Mouse (Mus musculus): ENCODE measurements around the gene Akap9. TPM values are rescaled to one million over a fixed set of nuclear protein-coding genes. Genes with fewer than 3 reads are reported as not detected.
"Not testable (repeated sequence)": the region's sequence is repeated elsewhere in the genome, so short reads cannot be mapped to it uniquely, and the experiment has no call there.

The Akap9 gene
- polyA plus RNA-seq, 1 experiment from 2014 or later, result 296 TPM

GRCm38 (mm10) chr5:3935266-3935665 lies 7.4 kb downstream of the Akap9 start:
- Histone ChIP-seq H3K9me3 (no peaks in the 10 kb centered on the region), H3K4me1 (peaks cover 13% of the 10 kb centered on the region), H3K36me3 (peaks cover 19% of the 10 kb centered on the region), H3K27ac (replicated peaks) (no peak overlapping the region), H3K27me3 (no peaks in the 10 kb centered on the region), H3K4me2 (replicated peaks) (no peak overlapping the region), H3K4me3 (no peak overlapping the region), H3K9ac (replicated peaks) (no peak overlapping the region)
- no peak for ATAC-seq (ENCODE audit: low FRiP score, low read depth)
- WGBS, result 97% methylated on average over 5 of the region's 5 CpGs

- 89% methylated on average over 8 of the region's 8 CpGs for WGBS
Measured at GRCm38 (mm10) chr5:3935778-3936554, 8.1 kb downstream of the Akap9 start.

GRCm38 (mm10) chr5:3938905-3939304 lies 11.1 kb downstream of the Akap9 start:
- no peaks in the 10 kb centered on the region for H3K27me3 ChIP-seq
- ATAC-seq (ENCODE audit: low FRiP score, low read depth), result no peak
- WGBS, result 94% methylated on average over 3 of the region's 3 CpGs

More at GRCm38 (mm10) chr5:3935778-3936554, 8.1 kb downstream of the Akap9 start:
- ATAC-seq (ENCODE audit: low FRiP score, low read depth), result no peak
- no peak overlapping the region for H3K4me3 ChIP-seq
- H3K36me3 ChIP-seq, result peaks cover 21% of the 10 kb centered on the region
- peaks cover 6% of the 10 kb centered on the region; the same call in 1 of the 2 replicates for H3K4me1 ChIP-seq
- H3K27me3 ChIP-seq, result no peaks in the 10 kb centered on the region
- H3K4me2 ChIP-seq (replicated peaks), result no peak overlapping the region
- H3K9ac ChIP-seq (replicated peaks), result no peak overlapping the region
- no peaks in the 10 kb centered on the region for H3K9me3 ChIP-seq
- no peak overlapping the region for H3K27ac ChIP-seq (replicated peaks)

GRCm38 (mm10) chr5:3939335-3939734 lies 11.5 kb downstream of the Akap9 start:
- WGBS, result 94% methylated on average over 5 of the region's 5 CpGs
- H3K27ac ChIP-seq (replicated peaks), result no peak overlapping the region
- ATAC-seq (ENCODE audit: low FRiP score, low read depth), result no peak

More at GRCm38 (mm10) chr5:3938905-3939304, 11.1 kb downstream of the Akap9 start:
- Histone ChIP-seq H3K4me1 (no peaks in the 10 kb centered on the region), H3K9ac (replicated peaks) (no peak overlapping the region), H3K27ac (replicated peaks) (no peak overlapping the region), H3K4me3 (no peak overlapping the region), H3K9me3 (no peaks in the 10 kb centered on the region), H3K4me2 (replicated peaks) (no peak overlapping the region), H3K36me3 (peaks cover 24% of the 10 kb centered on the region; the same call in 1 of the 2 replicates)

GRCm38 (mm10) chr5:3941240-3941639 lies 13.4 kb downstream of the Akap9 start:
- 91% methylated on average over 2 of the region's 2 CpGs for WGBS
- H3K4me2 ChIP-seq (replicated peaks), result no peak overlapping the region
- no peaks in the 10 kb centered on the region for H3K27me3 ChIP-seq
- peaks cover 24% of the 10 kb centered on the region; the same call in 1 of the 2 replicates for H3K36me3 ChIP-seq
- H3K27ac ChIP-seq (replicated peaks), result no peak overlapping the region
- H3K9me3 ChIP-seq, result no peaks in the 10 kb centered on the region
- no peaks in the 10 kb centered on the region for H3K4me1 ChIP-seq
- no peak overlapping the region for H3K4me3 ChIP-seq
- no peak overlapping the region for H3K9ac ChIP-seq (replicated peaks)
- no peak for ATAC-seq (ENCODE audit: low FRiP score, low read depth)

More at GRCm38 (mm10) chr5:3939335-3939734, 11.5 kb downstream of the Akap9 start:
- no peak overlapping the region for H3K4me2 ChIP-seq (replicated peaks)
- no peaks in the 10 kb centered on the region for H3K9me3 ChIP-seq
- no peaks in the 10 kb centered on the region for H3K4me1 ChIP-seq
- peaks cover 24% of the 10 kb centered on the region; the same call in 1 of the 2 replicates for H3K36me3 ChIP-seq
- H3K27me3 ChIP-seq, result no peaks in the 10 kb centered on the region
- H3K4me3 ChIP-seq, result no peak overlapping the region
- H3K9ac ChIP-seq (replicated peaks), result no peak overlapping the region

- H3K27me3 ChIP-seq; H3K9ac ChIP-seq (replicated peaks); H3K4me2 ChIP-seq (replicated peaks); ATAC-seq (ENCODE audit: low FRiP score, low read depth); H3K27ac ChIP-seq (replicated peaks); H3K9me3 ChIP-seq; H3K4me1 ChIP-seq; H3K4me3 ChIP-seq: not testable (repeated sequence)
- 60% methylated on average over 4 of the region's 4 CpGs for WGBS
- peaks cover 24% of the 10 kb centered on the region; the same call in 1 of the 2 replicates for H3K36me3 ChIP-seq
Measured at GRCm38 (mm10) chr5:3943169-3943568, 15.3 kb downstream of the Akap9 start.

GRCm38 (mm10) chr5:3952498-3952897 lies 24.6 kb downstream of the Akap9 start:
- Histone ChIP-seq H3K27ac (replicated peaks) (no peak overlapping the region), H3K4me1 (no peaks in the 10 kb centered on the region), H3K27me3 (no peaks in the 10 kb centered on the region), H3K36me3 (peaks cover 75% of the 10 kb centered on the region), H3K9ac (replicated peaks) (no peak overlapping the region), H3K4me2 (replicated peaks) (no peak overlapping the region), H3K4me3 (no peak overlapping the region), H3K9me3 (no peaks in the 10 kb centered on the region)
- ATAC-seq (ENCODE audit: low FRiP score, low read depth), result no peak
- WGBS, result 93% methylated on average over 6 of the region's 6 CpGs

- H3K27me3 ChIP-seq, result no peaks in the 10 kb centered on the region
- ATAC-seq (ENCODE audit: low FRiP score, low read depth), result no peak
- H3K4me2 ChIP-seq (replicated peaks), result no peak overlapping the region
- no peak overlapping the region for H3K4me3 ChIP-seq
- no peak overlapping the region for H3K27ac ChIP-seq (replicated peaks)
- peaks cover 80% of the 10 kb centered on the region for H3K36me3 ChIP-seq
- H3K4me1 ChIP-seq, result no peaks in the 10 kb centered on the region
- H3K9ac ChIP-seq (replicated peaks), result no peak overlapping the region
- no peaks in the 10 kb centered on the region for H3K9me3 ChIP-seq
- 86% methylated on average over 1 of the region's 1 CpGs for WGBS
Measured at GRCm38 (mm10) chr5:3954541-3954940, 26.7 kb downstream of the Akap9 start.

GRCm38 (mm10) chr5:3961286-3961685 lies 33.4 kb downstream of the Akap9 start:
- 96% methylated on average over 7 of the region's 7 CpGs for WGBS
- Histone ChIP-seq H3K4me3 (no peak overlapping the region), H3K4me2 (replicated peaks) (no peak overlapping the region), H3K36me3 (peaks cover 67% of the 10 kb centered on the region), H3K9ac (replicated peaks) (no peak overlapping the region), H3K4me1 (no peaks in the 10 kb centered on the region), H3K9me3 (no peaks in the 10 kb centered on the region), H3K27me3 (no peaks in the 10 kb centered on the region), H3K27ac (replicated peaks) (no peak overlapping the region)
- ATAC-seq (ENCODE audit: low FRiP score, low read depth), result no peak

GRCm38 (mm10) chr5:3968415-3968814 lies 40.6 kb downstream of the Akap9 start:
- H3K27ac ChIP-seq (replicated peaks), result no peak overlapping the region

GRCm38 (mm10) chr5:3969114-3969513 lies 41.3 kb downstream of the Akap9 start:
- Histone ChIP-seq H3K4me1 (no peaks in the 10 kb centered on the region), H3K4me3 (no peak overlapping the region), H3K9me3 (no peaks in the 10 kb centered on the region), H3K27me3 (no peaks in the 10 kb centered on the region), H3K9ac (replicated peaks) (no peak overlapping the region), H3K27ac (replicated peaks) (no peak overlapping the region), H3K36me3 (peaks cover 58% of the 10 kb centered on the region), H3K4me2 (replicated peaks) (no peak overlapping the region)
- no peak for ATAC-seq (ENCODE audit: low FRiP score, low read depth)
- 97% methylated on average over 6 of the region's 6 CpGs for WGBS

More at GRCm38 (mm10) chr5:3968415-3968814, 40.6 kb downstream of the Akap9 start:
- no peaks in the 10 kb centered on the region for H3K4me1 ChIP-seq
- no peak for ATAC-seq (ENCODE audit: low FRiP score, low read depth)
- 94% methylated on average over 9 of the region's 9 CpGs for WGBS
- H3K27me3 ChIP-seq, result no peaks in the 10 kb centered on the region
- H3K36me3 ChIP-seq, result peaks cover 54% of the 10 kb centered on the region
- no peak overlapping the region for H3K4me2 ChIP-seq (replicated peaks)
- H3K9me3 ChIP-seq, result no peaks in the 10 kb centered on the region
- no peak overlapping the region for H3K4me3 ChIP-seq
- H3K9ac ChIP-seq (replicated peaks), result no peak overlapping the region

- H3K9me3 ChIP-seq, result no peaks in the 10 kb centered on the region
- no peaks in the 10 kb centered on the region for H3K27me3 ChIP-seq
- H3K9ac ChIP-seq (replicated peaks), result no peak overlapping the region
- H3K4me2 ChIP-seq (replicated peaks), result no peak overlapping the region
- no peak overlapping the region for H3K27ac ChIP-seq (replicated peaks)
- 93% methylated on average over 2 of the region's 2 CpGs for WGBS
- H3K4me1 ChIP-seq, result no peaks in the 10 kb centered on the region
- peaks cover 74% of the 10 kb centered on the region for H3K36me3 ChIP-seq
- no peak for ATAC-seq (ENCODE audit: low FRiP score, low read depth)
- no peak overlapping the region for H3K4me3 ChIP-seq
Measured at GRCm38 (mm10) chr5:3970936-3971335, 43.1 kb downstream of the Akap9 start.

All from midbrain, embryonic 12.5 days (tissue).